ENCODE assay signal across 15 mouse cellular contexts in the genomic region with DNA sequence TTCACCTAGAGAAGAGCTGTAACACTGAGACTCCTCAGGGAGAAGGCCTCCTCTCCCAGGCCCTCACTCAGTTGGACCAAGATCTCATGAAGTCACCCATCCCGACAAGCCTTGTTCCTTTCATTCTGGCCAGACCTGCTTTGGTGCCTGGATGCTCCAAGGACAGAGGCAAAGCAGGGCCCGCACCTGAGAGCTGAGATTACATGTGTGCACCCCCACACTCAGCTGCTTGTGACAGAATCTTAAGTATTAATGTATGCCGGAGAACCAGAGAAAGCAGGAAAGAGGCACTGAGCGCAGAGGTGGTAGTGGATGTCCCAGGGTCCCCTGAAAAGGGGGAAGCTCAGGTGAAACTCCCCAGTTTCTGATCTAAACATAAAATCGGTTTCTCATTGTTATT. TPM values are rescaled to one million over a fixed set of nuclear protein-coding genes. Genes with fewer than 3 reads are reported as not detected.
DNase-seq lines count a peak whose midpoint lies in the region; ATAC-seq and TF ChIP-seq lines count a peak whose summit lies in the region.
"Had no signal": no experiment of that assay in that cellular context is flagged by ENCODE, and none has a peak within 500 bp of the region (broad histone marks: within the 10 kb centered on the region; RNA-seq: fewer than 3 reads in every experiment).

No protein-coding gene starts in this region.

- no peaks in the 10 kb centered on the region for H3K27me3 ChIP-seq in neural tube, embryonic 11.5 days (ENCODE audit: control insufficient read depth, insufficient read depth, low read length)
- H3K27me3 ChIP-seq in neural tube, embryonic 15.5 days (replicated peaks) = no peaks in the 10 kb centered on the region
- H3K27me3 ChIP-seq in hindbrain, embryonic 11.5 days (ENCODE audit: control insufficient read depth, insufficient read depth, low read length) = no peaks in the 10 kb centered on the region
- no peaks in the 10 kb centered on the region for H3K27me3 ChIP-seq in midbrain, embryonic 10.5 days (ENCODE audit: low read depth, poor library complexity, severe bottlenecking)
- no peaks in the 10 kb centered on the region for H3K27me3 ChIP-seq in neural tube, embryonic 14.5 days (ENCODE audit: control insufficient read depth, insufficient read depth, low read length)
- H3K27me3 ChIP-seq: intestine, embryonic 15.5 days; lung, embryonic 15.5 days had no signal

- H3K9ac ChIP-seq in neural tube, embryonic 11.5 days (ENCODE audit: low read length) = no peak overlapping the region
- no peak overlapping the region for H3K9ac ChIP-seq in neural tube, embryonic 15.5 days (replicated peaks)
- no peak overlapping the region for H3K9ac ChIP-seq in hindbrain, embryonic 11.5 days (ENCODE audit: low read depth, low read length)
- H3K9ac ChIP-seq in neural tube, embryonic 14.5 days (replicated peaks; ENCODE audit: low read depth, low read length) = no peak overlapping the region; the same call in 1 of the 2 replicates
- H3K9ac ChIP-seq: intestine, embryonic 15.5 days; lung, embryonic 15.5 days had no signal

- no peak overlapping the region for H3K4me2 ChIP-seq in neural tube, embryonic 11.5 days (ENCODE audit: low read depth)
- H3K4me2 ChIP-seq in neural tube, embryonic 15.5 days = no peak overlapping the region
- H3K4me2 ChIP-seq in hindbrain, embryonic 11.5 days (replicated peaks; ENCODE audit: low read depth, low read length) = no peak overlapping the region
- H3K4me2 ChIP-seq in neural tube, embryonic 14.5 days (ENCODE audit: low read depth, low read length) = no peak overlapping the region
- H3K4me2 ChIP-seq: intestine, embryonic 15.5 days had no signal

- WGBS in neural tube, embryonic 11.5 days = 66% methylated on average over 5 of the region's 5 CpGs
- 75% methylated on average over 5 of the region's 5 CpGs for WGBS in neural tube, embryonic 15.5 days
- 71% methylated on average over 5 of the region's 5 CpGs for WGBS in hindbrain, embryonic 11.5 days
- 70% methylated on average over 5 of the region's 5 CpGs for WGBS in midbrain, embryonic 10.5 days
- WGBS in neural tube, embryonic 14.5 days = 63% methylated on average over 5 of the region's 5 CpGs
- 48% methylated on average over 5 of the region's 5 CpGs for WGBS in lung, adult 2 months

- TF ChIP-seq POLR2A in lung, adult 2 months (IDR thresholded peaks at IDR 0.05; ENCODE audit: borderline replicate concordance, extremely low read depth, low read depth, low read length) = no peak

- H3K36me3 ChIP-seq in neural tube, embryonic 11.5 days (ENCODE audit: control insufficient read depth, insufficient read depth, low read length) = no peaks in the 10 kb centered on the region
- no peaks in the 10 kb centered on the region for H3K36me3 ChIP-seq in neural tube, embryonic 15.5 days
- H3K36me3 ChIP-seq in hindbrain, embryonic 11.5 days (ENCODE audit: control insufficient read depth, insufficient read depth, low read length) = no peaks in the 10 kb centered on the region
- H3K36me3 ChIP-seq in midbrain, embryonic 10.5 days = no peaks in the 10 kb centered on the region
- no peaks in the 10 kb centered on the region for H3K36me3 ChIP-seq in neural tube, embryonic 14.5 days (ENCODE audit: control insufficient read depth, insufficient read depth, low read length)
- H3K36me3 ChIP-seq: intestine, embryonic 15.5 days; lung, embryonic 15.5 days had no signal

- DNase-seq in neural tube, embryonic 11.5 days (ENCODE audit: low spot score) = no peak
- peak; percentile 6 for DNase-seq in hindbrain, embryonic 11.5 days (ENCODE audit: low spot score)
- no peak for DNase-seq in midbrain, embryonic 10.5 days (ENCODE audit: low spot score)
- no peak for DNase-seq in cerebellum, adult 18-20 months
- DNase-seq in lung, adult 2 months = no peak
- DNase-seq: adrenal gland, postnatal 25 days; cerebellum, adult 8-10 months; kidney, postnatal 4 days had no signal

- no peak overlapping the region for H3K4me3 ChIP-seq in neural tube, embryonic 11.5 days (ENCODE audit: low read depth, low read length)
- H3K4me3 ChIP-seq in neural tube, embryonic 15.5 days (replicated peaks) = no peak overlapping the region
- H3K4me3 ChIP-seq in hindbrain, embryonic 11.5 days (ENCODE audit: low read depth, low read length) = no peak overlapping the region
- no peak overlapping the region for H3K4me3 ChIP-seq in midbrain, embryonic 10.5 days
- H3K4me3 ChIP-seq in neural tube, embryonic 14.5 days (ENCODE audit: low read depth, low read length) = no peak overlapping the region
- H3K4me3 ChIP-seq in lung, adult 2 months (replicated peaks; ENCODE audit: extremely low read depth, low read depth, low read length) = no peak overlapping the region
- H3K4me3 ChIP-seq: erythroblast, embryonic 14.5 days; intestine, embryonic 15.5 days; lung, embryonic 15.5 days had no signal

- H3K27ac ChIP-seq in neural tube, embryonic 11.5 days (ENCODE audit: low read depth, low read length) = peak overlapping the region; percentile 39; the same call in 1 of the 2 replicates
- no peak overlapping the region for H3K27ac ChIP-seq in neural tube, embryonic 15.5 days (replicated peaks)
- H3K27ac ChIP-seq in hindbrain, embryonic 11.5 days (ENCODE audit: low read depth, low read length) = no peak overlapping the region
- peak overlapping the region; percentile 64; the same call in 1 of the 2 replicates for H3K27ac ChIP-seq in midbrain, embryonic 10.5 days (replicated peaks)
- H3K27ac ChIP-seq in neural tube, embryonic 14.5 days (ENCODE audit: low read depth, low read length) = no peak overlapping the region
- H3K27ac ChIP-seq: intestine, embryonic 15.5 days; lung, embryonic 15.5 days had no signal

- H3K4me1 ChIP-seq in neural tube, embryonic 11.5 days (ENCODE audit: control insufficient read depth, insufficient read depth, low read length) = no peaks in the 10 kb centered on the region; the same call in 1 of the 2 replicates
- H3K4me1 ChIP-seq in neural tube, embryonic 15.5 days = peaks cover 8% of the 10 kb centered on the region
- no peaks in the 10 kb centered on the region for H3K4me1 ChIP-seq in hindbrain, embryonic 11.5 days (replicated peaks; ENCODE audit: control insufficient read depth, insufficient read depth, low read length)
- peaks cover 10% of the 10 kb centered on the region for H3K4me1 ChIP-seq in midbrain, embryonic 10.5 days
- H3K4me1 ChIP-seq in neural tube, embryonic 14.5 days (ENCODE audit: control insufficient read depth, insufficient read depth, low read length) = peaks cover 6% of the 10 kb centered on the region
- no peaks in the 10 kb centered on the region for H3K4me1 ChIP-seq in lung, adult 2 months (ENCODE audit: control insufficient read depth, insufficient read depth, low read length)
- H3K4me1 ChIP-seq: lung, embryonic 15.5 days had no signal

- TF ChIP-seq CTCF in lung, adult 2 months (IDR thresholded peaks at IDR 0.05; ENCODE audit: insufficient read depth, low read length) = no peak

- no peak for ATAC-seq in neural tube, embryonic 11.5 days (ENCODE audit: insufficient read depth, low FRiP score, low TSS enrichment)
- ATAC-seq in neural tube, embryonic 15.5 days (ENCODE audit: low FRiP score) = no peak; the same call in 1 of the 2 replicates
- peak; percentile 34 for ATAC-seq in hindbrain, embryonic 11.5 days (ENCODE audit: low FRiP score)
- peak; percentile 13; the same call in 1 of the 2 replicates for ATAC-seq in neural tube, embryonic 14.5 days (ENCODE audit: low read depth)
- ATAC-seq: intestine, embryonic 15.5 days had no signal

- no peaks in the 10 kb centered on the region for H3K9me3 ChIP-seq in neural tube, embryonic 11.5 days (ENCODE audit: control insufficient read depth, low read length)
- H3K9me3 ChIP-seq in neural tube, embryonic 15.5 days (replicated peaks) = no peaks in the 10 kb centered on the region
- H3K9me3 ChIP-seq in hindbrain, embryonic 11.5 days (ENCODE audit: control insufficient read depth, low read length) = no peaks in the 10 kb centered on the region
- no peaks in the 10 kb centered on the region for H3K9me3 ChIP-seq in midbrain, embryonic 10.5 days (replicated peaks)
- H3K9me3 ChIP-seq in neural tube, embryonic 14.5 days (ENCODE audit: control insufficient read depth, low read length) = no peaks in the 10 kb centered on the region
- H3K9me3 ChIP-seq: intestine, embryonic 15.5 days; lung, embryonic 15.5 days had no signal

RNA-seq across cellular contexts. Expression of gene Zmynd12, which starts 30.5 kb away (rescaled TPM):
- not detected in 2 replicates for polyA plus RNA-seq in neural tube, embryonic 11.5 days (2014; fragmentation: Nextera tagmentation; extraction: Ambion mirVana)
- 0.44 and 0.46 TPM in 2 replicates for polyA plus RNA-seq in neural tube, embryonic 15.5 days (2015; fragmentation: Nextera tagmentation; extraction: Ambion mirVana)
- polyA plus RNA-seq in hindbrain, embryonic 11.5 days (2014; fragmentation: Nextera tagmentation; extraction: Ambion mirVana) = 0.23 and 0.29 TPM in 2 replicates
- polyA plus RNA-seq in midbrain, embryonic 10.5 days (2016; fragmentation: Nextera tagmentation; extraction: Ambion mirVana) = 0.35 TPM in 1 of 2 replicates, not detected in the other
- polyA plus RNA-seq in neural tube, embryonic 14.5 days (2014; fragmentation: Nextera tagmentation; extraction: Ambion mirVana) = 0.32 TPM in 1 of 2 replicates, not detected in the other
- 5.8 and 6.4 TPM in 2 replicates for polyA plus RNA-seq in lung, adult 2 months (2012; rRNA removed)
- polyA plus RNA-seq: embryonic facial prominence, embryonic 11.5 days; erythroblast, embryonic 14.5 days had no signal

RNA-seq across cellular contexts. Expression of gene Ppcs, which starts 30.9 kb away (rescaled TPM):
- 25.0 and 25.5 TPM in 2 replicates for polyA plus RNA-seq in neural tube, embryonic 11.5 days (2014; fragmentation: Nextera tagmentation; extraction: Ambion mirVana)
- polyA plus RNA-seq in neural tube, embryonic 15.5 days (2015; fragmentation: Nextera tagmentation; extraction: Ambion mirVana) = 21.8 and 28.5 TPM in 2 replicates
- polyA plus RNA-seq in hindbrain, embryonic 11.5 days (2014; fragmentation: Nextera tagmentation; extraction: Ambion mirVana) = 21.0 and 25.5 TPM in 2 replicates
- 24.0 and 27.5 TPM in 2 replicates for polyA plus RNA-seq in midbrain, embryonic 10.5 days (2016; fragmentation: Nextera tagmentation; extraction: Ambion mirVana)
- 22.4 and 27.6 TPM in 2 replicates for polyA plus RNA-seq in neural tube, embryonic 14.5 days (2014; fragmentation: Nextera tagmentation; extraction: Ambion mirVana)
- 9.3 and 9.9 TPM in 2 replicates for polyA plus RNA-seq in lung, adult 2 months (2012; rRNA removed)

RNA-seq across cellular contexts. Expression of gene Ccdc30, which starts 37.8 kb away (rescaled TPM):
- 10.6 and 13.3 TPM in 2 replicates for polyA plus RNA-seq in neural tube, embryonic 11.5 days (2014; fragmentation: Nextera tagmentation; extraction: Ambion mirVana)
- 20.2 and 22.0 TPM in 2 replicates for polyA plus RNA-seq in neural tube, embryonic 15.5 days (2015; fragmentation: Nextera tagmentation; extraction: Ambion mirVana)
- polyA plus RNA-seq in hindbrain, embryonic 11.5 days (2014; fragmentation: Nextera tagmentation; extraction: Ambion mirVana) = 12.6 and 13.9 TPM in 2 replicates
- polyA plus RNA-seq in midbrain, embryonic 10.5 days (2016; fragmentation: Nextera tagmentation; extraction: Ambion mirVana) = 9.0 and 9.1 TPM in 2 replicates
- 24.9 and 26.6 TPM in 2 replicates for polyA plus RNA-seq in neural tube, embryonic 14.5 days (2014; fragmentation: Nextera tagmentation; extraction: Ambion mirVana)
- 3.4 and 4.2 TPM in 2 replicates for polyA plus RNA-seq in lung, adult 2 months (2012; rRNA removed)
- polyA plus RNA-seq: erythroblast, embryonic 14.5 days had no signal

RNA-seq across cellular contexts. Expression of gene Rimkla, which starts 39.3 kb away (rescaled TPM):
- polyA plus RNA-seq in neural tube, embryonic 11.5 days (2014; fragmentation: Nextera tagmentation; extraction: Ambion mirVana) = 9.5 and 9.6 TPM in 2 replicates
- polyA plus RNA-seq in neural tube, embryonic 15.5 days (2015; fragmentation: Nextera tagmentation; extraction: Ambion mirVana) = 26.6 and 29.9 TPM in 2 replicates
- polyA plus RNA-seq in hindbrain, embryonic 11.5 days (2014; fragmentation: Nextera tagmentation; extraction: Ambion mirVana) = 5.7 and 8.1 TPM in 2 replicates
- 3.8 and 5.0 TPM in 2 replicates for polyA plus RNA-seq in midbrain, embryonic 10.5 days (2016; fragmentation: Nextera tagmentation; extraction: Ambion mirVana)
- 33.4 and 37.7 TPM in 2 replicates for polyA plus RNA-seq in neural tube, embryonic 14.5 days (2014; fragmentation: Nextera tagmentation; extraction: Ambion mirVana)
- 0.14 and 0.19 TPM in 2 replicates for polyA plus RNA-seq in lung, adult 2 months (2012; rRNA removed)
- polyA plus RNA-seq: erythroblast, embryonic 14.5 days; liver, adult 2 months had no signal

Comparison
In these comparisons a context has a peak if more than half of its experiments do, and no peak if none do; other contexts are left out.
1. ATAC-seq: peak in hindbrain, embryonic 11.5 days (single experiment) and neural tube, embryonic 14.5 days (single experiment); none in neural tube, embryonic 11.5 days (single experiment) and neural tube, embryonic 15.5 days (single experiment).
2. H3K27ac ChIP-seq: peak in neural tube, embryonic 11.5 days (single experiment) and midbrain, embryonic 10.5 days (single experiment); none in neural tube, embryonic 15.5 days (single experiment), hindbrain, embryonic 11.5 days (single experiment) and neural tube, embryonic 14.5 days (single experiment).